Mouse (Mus musculus) c-Kit-positive CD71-positive TER-119-negative erythroid progenitor cells, embryonic 14.5 days (primary cell): Measurements from ENCODE around the gene Akap13.
"Not testable (repeated sequence)": the region's sequence is repeated elsewhere in the genome, so short reads cannot be mapped to it uniquely, and the experiment has no call there.

Source experiments
- DNase-seq: peaks from one replicate; pipeline ENCODE4 v3.0.0-alpha.2; 2013; ENCODE audit warnings: low read depth

Gene Akap13

DNA sequence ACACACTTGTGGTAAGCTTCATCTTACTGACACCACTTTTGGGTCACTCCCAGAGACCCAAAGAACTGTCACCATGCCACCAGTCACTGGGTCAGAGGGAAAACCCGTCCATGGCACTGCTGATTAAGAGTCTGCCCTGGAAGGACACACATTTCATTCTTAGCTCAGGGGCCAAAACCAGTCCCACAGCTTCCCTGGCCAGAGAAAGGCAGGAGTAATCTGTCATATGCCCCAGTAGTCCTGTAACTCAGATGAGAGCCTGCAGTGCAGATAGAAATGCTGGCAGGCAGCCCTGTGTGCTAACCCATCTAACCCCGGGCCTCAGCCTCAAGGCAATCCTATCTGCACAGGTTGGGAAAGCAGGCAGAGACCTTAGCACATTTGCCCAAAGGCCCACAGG, 306.9 kb downstream of the Akap13 start:
- DNase-seq: not testable (repeated sequence)

DNA sequence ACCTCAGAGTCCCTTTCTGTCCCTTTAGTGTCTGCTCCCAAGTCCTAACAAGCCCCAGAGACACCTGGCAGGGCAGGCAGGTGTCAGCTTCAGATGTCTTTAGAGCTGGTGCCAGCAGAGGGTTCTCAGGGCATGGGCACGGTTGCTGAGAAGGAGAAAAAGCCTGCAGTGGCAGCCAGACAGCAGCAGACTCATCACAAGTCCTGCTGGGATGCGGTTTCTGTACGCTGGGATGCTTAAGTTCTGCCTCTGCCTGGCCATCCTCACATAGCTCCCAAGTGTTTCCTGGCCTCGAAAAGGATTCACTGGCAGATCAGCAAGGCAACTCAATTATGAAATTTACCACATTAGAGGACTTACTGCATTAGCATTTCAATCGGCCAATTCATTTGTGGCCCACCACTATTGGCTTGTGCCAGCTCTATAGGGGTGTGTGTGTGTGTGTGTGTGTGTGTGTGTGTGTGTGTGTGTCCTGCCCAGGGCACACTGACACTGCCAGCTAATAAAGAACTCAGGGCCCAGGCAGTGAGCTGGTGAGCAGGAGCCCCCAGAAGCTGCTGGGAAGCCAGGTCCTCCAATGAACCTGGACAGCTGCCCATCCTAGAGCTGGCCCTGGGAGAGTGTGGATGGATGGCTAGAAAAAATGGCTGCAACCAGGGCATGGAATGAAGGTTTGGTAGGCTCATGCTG, 311.9 kb downstream of the Akap13 start:
- DNase-seq: not testable (repeated sequence)

DNA sequence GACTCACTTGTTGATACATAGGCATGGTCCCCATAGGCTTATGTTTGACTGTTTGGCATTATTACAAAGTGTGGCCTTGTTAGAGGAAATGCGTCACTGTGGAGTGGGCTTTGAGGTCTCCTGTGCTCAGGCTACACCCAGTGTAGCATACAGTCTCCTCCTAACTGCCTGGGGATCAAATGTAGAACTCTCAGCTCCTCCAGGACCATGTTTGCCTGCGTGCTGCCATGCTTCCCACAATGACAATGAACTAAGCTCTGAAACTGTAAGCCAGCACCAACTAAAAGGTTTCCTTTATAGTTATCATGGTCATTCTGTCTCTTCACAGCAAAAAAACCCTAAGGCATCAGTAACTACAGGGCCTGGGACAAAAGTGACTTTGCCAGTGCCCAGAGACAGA, 312.8 kb downstream of the Akap13 start:
- DNase-seq: no peak

DNA sequence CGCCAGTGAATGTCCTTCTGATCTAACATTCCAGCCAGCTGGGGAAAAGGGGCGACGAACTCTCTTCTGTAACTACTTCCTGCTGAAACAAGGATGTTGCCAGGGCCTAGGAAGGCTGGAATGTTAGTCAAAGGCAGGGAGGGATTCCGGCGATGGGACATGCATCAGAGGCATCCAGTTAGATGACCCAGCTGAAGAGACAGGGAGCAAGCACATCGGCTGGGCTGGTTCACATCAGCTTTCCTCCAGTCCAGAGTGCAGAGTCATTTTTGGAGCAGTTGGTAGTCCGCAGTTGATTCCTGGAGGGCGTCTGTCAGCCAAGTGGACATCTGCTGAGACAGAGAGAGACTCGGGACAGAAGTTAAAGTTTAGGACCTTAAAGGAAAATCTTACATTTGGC, 314.6 kb downstream of the Akap13 start:
- DNase-seq: no peak

DNA sequence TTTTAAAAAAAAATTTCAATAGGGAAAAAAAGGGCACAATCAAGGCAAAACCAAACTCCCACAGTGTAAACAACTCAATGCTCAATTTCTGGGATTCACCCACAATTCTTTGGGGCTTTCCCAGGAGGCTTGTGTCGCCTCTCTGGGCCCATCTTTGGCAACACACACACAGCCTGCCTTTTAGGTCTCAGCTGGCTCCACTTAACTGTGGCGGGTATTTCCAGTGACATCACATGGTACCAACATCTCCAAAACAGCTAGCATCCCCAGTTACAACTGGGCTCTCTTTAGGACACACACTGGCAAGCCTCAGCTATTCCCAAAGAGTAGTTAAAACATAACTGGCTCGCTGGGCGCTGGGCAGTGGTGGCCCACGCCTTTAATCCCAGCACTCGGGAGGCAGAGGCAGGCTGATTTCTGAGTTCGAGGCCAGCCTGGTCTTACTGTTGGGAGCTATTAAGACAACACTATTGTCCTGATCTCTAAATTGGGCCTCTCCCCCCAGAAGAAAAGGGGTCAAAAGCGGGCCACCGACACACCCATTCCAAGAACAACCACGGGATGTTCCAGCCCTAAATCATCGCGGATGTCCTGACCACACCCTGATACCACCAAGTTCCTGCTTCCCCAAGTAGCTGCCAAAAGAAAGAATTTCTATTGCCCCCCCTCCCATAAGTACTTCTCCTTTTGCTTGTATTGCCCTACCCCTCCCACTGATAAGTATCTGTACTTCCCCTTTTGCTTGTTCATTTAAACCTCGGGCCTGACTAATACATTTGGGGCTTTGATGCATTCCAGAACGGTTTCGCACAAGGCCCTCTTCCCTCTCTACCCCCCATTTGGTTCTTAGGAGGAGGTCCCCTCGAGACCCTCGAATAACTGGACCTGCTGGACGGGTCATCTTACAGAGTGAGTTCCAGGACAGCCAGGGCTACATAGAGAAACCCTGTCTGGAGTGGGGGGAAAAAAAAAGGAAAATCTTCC, 319.1 kb downstream of the Akap13 start:
- not testable (repeated sequence) for DNase-seq

DNA sequence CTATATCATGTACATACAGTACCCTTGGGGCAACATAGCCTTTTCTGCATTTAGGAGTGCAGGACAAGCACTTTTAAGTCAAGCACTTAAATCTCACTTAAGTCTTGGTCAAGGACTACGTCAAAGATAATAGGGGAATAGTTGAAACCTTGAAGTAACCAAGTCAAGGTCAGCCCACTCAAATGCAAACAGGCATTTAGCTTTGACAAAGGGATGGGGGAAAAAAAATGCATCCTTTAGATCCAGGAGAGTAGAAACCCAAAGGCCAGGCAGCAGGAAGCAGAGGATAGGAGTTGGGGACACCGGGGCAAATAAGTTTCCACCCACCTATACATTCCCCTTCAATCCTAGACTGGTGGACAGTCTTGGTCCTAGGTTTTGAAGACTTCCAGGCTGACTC, 322.7 kb downstream of the Akap13 start:
- DNase-seq: no peak

DNA sequence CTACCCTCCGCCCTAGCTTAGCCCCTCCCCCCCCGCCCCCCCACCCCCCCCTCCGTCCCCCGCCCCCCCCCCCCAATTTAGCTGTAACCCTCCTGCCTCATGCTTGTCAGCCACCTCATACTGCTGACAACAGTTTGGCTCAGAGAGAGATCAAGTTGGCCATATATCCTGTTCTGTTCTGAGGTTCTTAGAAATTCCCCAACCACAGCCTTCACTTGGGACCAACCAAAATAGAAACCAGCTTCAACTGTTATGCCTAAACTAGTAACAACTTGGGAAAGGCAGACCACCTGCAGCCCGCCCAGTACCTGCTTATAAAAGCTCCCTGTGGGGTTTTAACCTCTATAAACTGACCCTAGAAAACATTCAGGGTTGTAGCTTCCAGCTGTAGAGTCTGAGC, 325.5 kb downstream of the Akap13 start:
- no peak for DNase-seq

DNA sequence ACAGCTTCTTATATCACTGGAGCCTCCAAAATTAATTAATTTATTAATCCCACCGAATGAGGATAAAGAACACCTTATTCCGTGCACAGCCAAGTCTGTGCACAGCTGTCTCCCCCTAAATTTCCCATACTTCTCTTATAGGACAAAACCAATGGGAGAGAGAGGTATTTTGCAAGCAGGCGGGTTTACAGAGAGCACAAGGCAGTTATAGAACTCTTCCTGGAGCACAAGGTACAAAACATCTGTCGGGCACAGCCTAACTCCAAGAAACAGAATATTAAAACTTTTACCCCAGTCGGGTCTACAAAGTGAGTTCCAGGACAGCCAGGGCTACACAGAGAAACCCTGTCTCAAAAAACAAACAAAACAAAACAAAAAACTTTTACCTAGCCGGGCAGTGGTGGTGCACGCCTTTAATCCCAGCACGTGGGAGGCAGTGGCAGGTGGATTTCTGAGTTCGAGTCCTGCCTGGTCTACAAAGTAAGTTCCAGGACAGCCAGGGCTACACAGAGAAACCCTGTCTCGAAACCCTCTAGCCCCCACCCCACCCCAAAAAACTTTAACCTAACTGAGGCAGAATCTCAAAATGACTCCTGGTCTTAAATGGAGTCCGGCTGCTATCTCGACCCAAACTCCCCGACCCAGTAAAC, 326.1 kb downstream of the Akap13 start:
- no peak for DNase-seq

DNA sequence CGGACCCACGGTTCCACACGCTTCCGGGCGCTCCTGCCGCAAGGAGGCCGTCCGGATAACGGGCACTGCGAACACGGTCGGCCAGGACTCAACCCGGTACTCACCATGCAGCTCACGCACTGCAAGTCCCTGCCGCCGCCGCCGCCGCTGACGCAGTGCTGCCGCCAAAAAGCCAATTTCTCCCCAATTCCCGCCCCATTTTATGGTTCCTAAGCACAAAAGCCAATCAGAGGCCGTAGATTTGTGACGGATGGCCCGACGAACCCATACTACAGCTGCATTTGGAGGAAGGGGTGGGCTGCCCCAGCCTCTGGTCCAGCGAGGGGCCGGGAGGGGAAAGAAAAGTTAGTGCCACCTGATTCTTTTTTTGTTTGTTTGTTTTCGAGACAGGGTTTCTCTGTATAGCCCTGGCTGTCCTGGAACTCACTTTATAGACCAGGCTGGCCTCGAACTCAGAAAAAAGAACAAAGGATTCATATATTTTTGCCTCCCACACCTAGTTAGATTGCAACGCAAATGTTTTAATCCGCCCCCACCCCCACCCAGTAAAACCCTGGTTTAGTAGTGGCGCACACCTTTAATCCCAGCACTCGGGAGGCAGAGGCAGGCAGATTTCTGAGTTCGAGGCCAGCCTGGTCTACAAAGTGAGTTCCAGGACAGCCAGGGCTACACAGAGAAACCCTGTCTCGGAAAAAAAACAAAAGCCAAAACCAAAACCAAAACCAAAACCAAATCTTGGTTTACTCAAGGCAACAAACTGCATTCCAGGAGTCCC, 326.8 kb downstream of the Akap13 start:
- peak; percentile 93 for DNase-seq

DNA sequence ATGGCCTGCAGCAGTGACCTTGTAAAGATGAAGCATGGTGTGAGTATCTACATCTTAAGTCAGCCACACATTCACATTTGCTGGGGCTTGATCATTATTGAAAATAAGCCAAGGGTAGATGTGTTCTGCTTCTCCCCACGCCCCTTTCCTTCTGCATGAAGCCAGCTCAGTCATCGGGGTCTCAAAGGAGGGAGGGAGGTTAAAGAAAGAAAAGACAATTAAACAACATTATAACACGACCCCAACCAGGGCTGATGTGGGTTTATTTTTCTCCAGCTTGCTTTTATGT, 327.3 kb downstream of the Akap13 start:
- DNase-seq: no peak

DNA sequence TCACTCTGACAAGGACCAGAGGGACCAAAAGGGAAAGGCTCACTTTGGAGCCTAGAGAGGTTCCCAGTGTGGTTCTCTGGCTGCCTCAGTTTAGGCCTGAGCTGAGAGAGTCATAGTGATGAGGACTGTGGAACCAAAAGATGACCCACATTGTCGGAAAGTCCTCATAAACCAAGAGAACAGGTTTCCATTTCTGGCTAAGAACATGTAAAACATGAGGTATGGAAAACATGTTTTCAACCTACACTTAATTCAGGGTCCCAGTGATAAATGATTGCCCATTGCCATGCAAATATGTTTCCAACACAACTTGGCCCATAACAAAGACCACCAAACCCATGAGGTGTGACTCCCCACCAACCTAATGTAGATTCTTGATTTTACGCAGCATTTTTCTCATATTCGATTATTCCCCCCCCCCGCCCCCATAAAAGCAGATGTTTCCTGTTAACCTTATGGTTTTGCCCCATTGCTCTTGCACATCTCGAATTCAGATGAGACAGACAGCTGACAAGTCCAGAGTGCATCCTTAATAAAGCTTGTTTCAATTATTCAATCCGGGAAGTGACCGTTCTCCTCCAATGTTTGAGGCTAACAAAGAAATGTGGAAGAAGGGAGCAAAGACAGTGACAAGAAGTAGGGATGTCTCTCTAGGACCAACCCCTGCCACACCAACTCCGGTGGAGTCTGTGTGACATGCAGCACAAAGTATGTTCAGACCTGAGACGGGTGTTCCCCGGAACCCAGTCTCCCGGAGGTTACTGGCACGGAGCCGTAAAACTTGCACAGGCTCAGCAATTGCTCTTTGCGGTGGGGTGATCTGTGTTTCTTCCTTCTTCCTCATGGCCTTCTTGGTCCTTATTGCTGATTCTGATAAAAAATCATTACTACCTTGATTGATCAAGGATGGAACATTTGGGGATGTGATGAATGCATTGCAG, 330.3 kb downstream of the Akap13 start:
- no peak for DNase-seq

DNA sequence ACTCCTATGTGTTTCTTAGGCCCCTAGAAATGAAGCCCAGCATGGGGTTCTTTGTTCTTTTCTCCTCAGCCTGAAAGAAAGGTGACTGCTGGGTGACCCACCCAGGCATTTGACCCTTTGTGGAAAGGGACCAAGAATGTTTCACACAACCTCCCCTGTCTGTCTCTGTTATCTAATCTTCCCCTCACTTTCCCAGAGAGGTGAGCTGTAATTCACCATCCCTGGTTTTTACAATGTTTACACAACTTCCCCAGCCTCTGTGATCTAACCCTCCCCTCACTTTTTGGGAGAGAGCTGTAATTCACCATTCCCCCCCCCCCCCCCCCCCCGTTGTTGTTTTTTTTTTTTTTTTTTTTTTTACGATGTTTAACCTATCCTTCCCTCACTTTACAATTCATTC, 331.5 kb downstream of the Akap13 start:
- no peak for DNase-seq

DNA sequence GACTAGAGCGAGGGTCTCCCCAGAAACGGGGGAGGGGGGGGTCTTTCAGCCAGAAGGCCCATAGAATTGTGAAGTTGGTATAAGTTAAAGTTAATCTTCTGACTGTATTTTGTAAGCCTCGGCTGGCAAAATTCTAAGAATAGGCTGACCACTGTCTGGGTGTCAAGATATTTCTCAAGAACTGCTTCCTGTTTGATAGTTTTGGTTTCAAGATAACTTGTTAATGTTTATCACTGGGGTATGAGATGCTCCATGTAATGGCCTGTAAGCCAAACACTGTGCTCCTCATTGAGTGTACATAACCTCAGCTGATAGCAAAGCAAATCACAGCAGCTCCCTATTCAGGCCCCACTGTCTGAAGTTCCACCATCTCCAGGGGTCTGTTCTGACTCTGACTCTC, 332.0 kb downstream of the Akap13 start:
- DNase-seq: no peak

DNA sequence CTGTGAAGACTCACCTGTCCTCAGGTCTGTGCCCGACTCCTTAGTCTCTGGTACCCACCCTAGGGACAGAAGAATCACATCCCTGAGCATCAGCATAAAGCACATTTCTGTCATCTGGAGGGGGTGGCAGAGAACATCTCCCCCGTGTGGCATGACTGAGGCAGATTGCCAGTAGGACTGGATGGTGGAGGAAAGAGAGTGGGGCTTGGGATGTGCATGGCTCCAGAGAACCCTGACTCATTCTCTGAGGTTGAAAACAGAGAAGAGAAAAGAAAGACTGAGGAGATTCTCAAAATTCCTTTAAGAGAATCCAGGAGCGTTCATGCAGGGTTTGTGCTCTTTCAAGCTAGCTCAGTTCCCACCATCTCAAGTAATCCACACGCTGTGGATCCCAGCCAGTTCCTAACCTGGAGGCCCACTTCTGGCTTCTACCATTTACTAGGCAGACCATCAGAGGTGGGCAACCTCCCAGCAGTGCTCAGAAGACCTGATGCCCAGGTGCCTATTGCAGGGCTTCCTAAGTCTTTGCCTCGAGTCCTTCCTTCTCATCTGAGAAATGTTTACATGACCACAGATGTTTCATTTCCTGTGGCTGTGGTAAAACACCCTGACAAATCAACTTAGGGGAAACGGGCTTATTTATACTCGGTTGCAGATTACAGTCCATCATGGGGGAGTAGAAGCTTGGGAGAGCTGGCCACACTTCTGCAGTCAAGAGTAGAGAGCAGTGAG, 332.9 kb downstream of the Akap13 start:
- not testable (repeated sequence) for DNase-seq

DNA sequence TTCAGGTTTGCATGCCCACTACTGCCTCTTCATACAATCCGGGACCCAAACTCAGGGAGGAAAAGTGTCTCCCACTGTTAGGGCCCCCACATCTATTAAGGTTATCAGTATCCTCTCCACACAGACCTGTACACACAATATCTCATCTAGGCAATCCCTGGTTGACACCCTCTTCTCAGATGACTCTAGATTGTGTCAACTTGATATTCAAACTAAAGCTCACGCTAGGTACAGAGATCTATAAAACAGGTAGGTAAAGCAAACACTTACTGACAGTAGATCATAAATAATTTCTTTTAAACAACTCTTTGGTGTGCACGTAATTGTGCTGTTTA, 333.4 kb downstream of the Akap13 start:
- not testable (repeated sequence) for DNase-seq

DNA sequence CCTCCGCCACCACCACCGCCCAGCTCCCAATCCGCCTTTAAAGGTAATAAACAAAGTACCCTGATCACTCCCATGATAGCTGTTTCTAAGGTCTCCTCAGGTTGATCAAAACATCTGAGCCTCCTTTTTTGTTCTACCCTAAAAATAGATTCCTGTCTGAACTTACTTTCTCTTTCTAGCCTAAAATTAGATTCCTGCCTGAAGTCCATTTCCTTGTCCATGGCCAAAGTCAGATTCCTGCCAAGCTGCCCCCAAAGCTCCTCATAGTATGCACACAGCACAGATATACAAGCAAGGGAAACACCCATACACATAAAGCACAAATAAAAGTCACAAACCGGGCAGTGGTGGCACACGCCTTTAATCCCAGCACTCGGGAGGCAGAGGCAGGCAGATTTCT, 334.4 kb downstream of the Akap13 start:
- no peak for DNase-seq

DNA sequence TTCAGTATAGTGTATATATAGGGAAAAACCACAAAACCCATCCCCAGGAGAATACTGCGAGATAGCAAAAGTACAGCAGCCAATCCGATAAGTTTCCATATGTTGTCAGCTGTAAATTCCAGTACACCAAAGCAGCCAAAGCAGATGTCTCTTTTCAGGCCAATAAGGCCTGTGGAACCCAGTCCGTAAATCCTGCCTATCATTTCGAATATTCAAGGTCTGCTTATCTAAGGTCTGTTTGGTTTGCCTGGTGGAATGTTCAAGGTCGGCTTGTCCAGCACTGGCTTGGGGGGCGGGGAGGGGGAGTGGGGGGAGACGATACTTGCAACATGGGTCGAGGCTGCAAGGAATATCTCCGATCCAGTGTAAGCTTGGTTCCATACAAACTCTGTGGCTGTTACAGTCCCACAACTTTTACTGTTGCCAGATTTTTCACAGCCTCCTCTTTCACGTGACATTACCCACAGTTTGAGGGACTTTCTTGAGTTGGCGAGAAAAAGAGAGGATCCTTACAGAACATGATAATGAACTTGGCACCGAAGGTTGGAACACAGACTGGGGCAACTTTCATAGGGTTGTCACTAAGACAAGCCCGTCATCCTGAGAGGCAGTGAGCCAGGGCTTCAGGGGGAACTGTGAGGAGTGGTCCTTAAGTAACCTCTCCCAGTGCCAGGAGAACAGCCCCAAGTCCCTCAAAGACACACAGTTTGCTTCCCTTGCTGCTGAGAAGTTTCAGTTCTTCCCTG, 335.9 kb downstream of the Akap13 start:
- DNase-seq: not testable (repeated sequence)

DNA sequence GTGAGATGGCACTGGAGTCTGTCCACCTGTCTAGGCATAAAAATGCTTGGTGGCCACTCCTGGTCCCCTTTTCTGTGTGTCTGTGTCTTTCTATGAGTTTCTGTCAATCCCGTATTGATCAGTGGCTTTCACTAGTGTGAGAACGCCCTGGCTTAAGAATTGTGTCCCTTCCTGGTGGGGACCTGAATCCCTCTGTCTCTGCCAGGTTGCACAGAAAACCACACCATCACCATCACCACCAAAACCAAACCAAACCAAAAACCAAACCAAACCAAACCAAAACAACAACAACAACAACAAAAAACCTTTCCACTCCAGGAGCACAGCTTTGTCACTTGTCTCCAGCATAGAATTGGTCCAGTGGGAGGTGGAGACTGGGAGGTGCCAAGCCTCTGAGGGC, 337.8 kb downstream of the Akap13 start:
- DNase-seq: no peak

DNA sequence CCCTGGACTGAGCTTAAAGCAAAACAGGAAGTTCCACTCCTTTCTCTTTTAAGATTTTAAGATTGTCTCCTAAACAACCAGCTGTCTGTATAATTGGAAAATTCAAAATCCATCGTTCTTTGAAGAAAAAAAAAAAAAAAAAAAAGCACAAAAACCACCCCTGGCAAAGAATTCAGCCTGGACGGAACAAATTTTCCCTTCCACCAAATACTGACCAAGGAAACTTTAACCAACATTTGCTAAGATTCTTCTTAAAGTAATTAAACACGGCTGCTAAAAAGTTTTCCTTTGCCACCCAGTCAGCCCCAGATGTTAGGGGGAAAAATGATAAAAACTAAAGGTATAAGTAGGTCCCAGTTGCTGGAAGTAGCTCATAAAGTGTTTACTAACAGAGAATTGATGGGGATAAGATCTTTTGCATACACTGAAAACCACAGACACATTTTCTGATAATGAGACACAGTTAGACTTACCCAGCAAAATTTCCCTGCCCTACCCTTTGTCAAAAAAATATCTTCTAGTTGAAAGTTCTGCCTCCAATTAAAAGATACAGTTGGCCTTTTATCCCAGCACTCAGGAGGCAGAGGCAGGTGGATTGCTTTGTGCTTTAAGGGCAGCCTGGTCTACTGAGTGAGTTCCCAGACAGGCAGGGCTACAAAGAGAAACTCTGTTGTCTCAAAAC, 338.5 kb downstream of the Akap13 start:
- DNase-seq: no peak
